Mouse (Mus musculus): ENCODE measurements around the gene Gpr153. TPM values are rescaled to one million over a fixed set of nuclear protein-coding genes. Genes with fewer than 3 reads are reported as not detected.

Gene Gpr153
- polyA plus RNA-seq, 1 experiment from 2014 or later: 21.1 TPM

- ChIA-PET CTCF (interaction anchor here (0.7 to 7.3 kb wide), 9 partner anchors 8 to 100 kb away, joined by 3 to 64 read pairs (median 3); no protein-coding TSS in a partner anchor), POLR2A (interaction anchor here (1.2 kb wide), 1 partner anchor 12 kb away, joined by 5 read pairs; no protein-coding TSS in a partner anchor)
- H3K27me3 ChIP-seq: no peaks in the 10 kb centered on the region
- DNase-seq (ENCODE audit: low read depth, low spot score) (no peak), ATAC-seq (no peak)
- in situ Hi-C loops (cut with MboI; ENCODE audit: low pct_unique_long_range_greater_than_20kb): no loop called here
- no peak for TF ChIP-seq CTCF (IDR thresholded peaks at IDR 0.05)
Observed at GRCm38 (mm10) chr4:152332952-152333351, 58.9 kb downstream of the Gpr153 start.

- POLR2A ChIA-PET: interaction anchor here (1.2 kb wide), 1 partner anchor 11 kb away, joined by 5 read pairs; no protein-coding TSS in a partner anchor
- in situ Hi-C loops (cut with MboI; ENCODE audit: low pct_unique_long_range_greater_than_20kb): no loop called here
- CTCF ChIA-PET: interaction anchor here (1.1 to 7.3 kb wide), 3 partner anchors 11 to 99 kb away, joined by 3 to 64 read pairs (median 4); no protein-coding TSS in a partner anchor
- ATAC-seq: no peak
- no peak for DNase-seq (ENCODE audit: low read depth, low spot score)
- no peak for TF ChIP-seq CTCF (IDR thresholded peaks at IDR 0.05)
- no peaks in the 10 kb centered on the region for H3K27me3 ChIP-seq
Observed at GRCm38 (mm10) chr4:152333587-152333986, 59.6 kb downstream of the Gpr153 start.

Other genes with a start within 250 kb of the Gpr153 start
- gene Zbtb48, start 246.6 kb upstream of the Gpr153 start, polyA plus RNA-seq (2021): 13.7 TPM
- gene Tas1r1, start 235.7 kb upstream of the Gpr153 start, polyA plus RNA-seq (2021): 0.56 TPM
- gene Nol9, start 234.9 kb upstream of the Gpr153 start, polyA plus RNA-seq (2021): 19.4 TPM
- gene Plekhg5, start 201.7 kb upstream of the Gpr153 start, polyA plus RNA-seq (2021): 13.0 TPM
- gene Tnfrsf25, start 158.3 kb upstream of the Gpr153 start, polyA plus RNA-seq (2021): 1.5 TPM
- 1.3 TPM for gene Espn, start 121.9 kb upstream of the Gpr153 start, polyA plus RNA-seq (2021)
- gene Hes2, start 115.4 kb upstream of the Gpr153 start, polyA plus RNA-seq (2021): not detected
- 102 TPM for gene Acot7, start 96.1 kb upstream of the Gpr153 start, polyA plus RNA-seq (2021)
- gene Hes3, start 17.4 kb downstream of the Gpr153 start, polyA plus RNA-seq (2021): 0.12 TPM
- 42.2 TPM for gene Icmt, start 23.0 kb downstream of the Gpr153 start, polyA plus RNA-seq (2021)
- gene Rnf207, start 44.8 kb downstream of the Gpr153 start, polyA plus RNA-seq (2021): 0.17 TPM
- gene Rpl22, start 51.5 kb downstream of the Gpr153 start, polyA plus RNA-seq (2021): 562 TPM
- 0.96 TPM for gene Chd5, start 64.4 kb downstream of the Gpr153 start, polyA plus RNA-seq (2021)
- gene Nphp4, start 202.5 kb downstream of the Gpr153 start, polyA plus RNA-seq (2021): 7.0 TPM
- gene Kcnab2, start 203.6 kb downstream of the Gpr153 start, polyA plus RNA-seq (2021): 5.6 TPM

Measured in Patski (cell line).